Mouse (Mus musculus) granulocyte monocyte progenitor cell, adult 5-6 weeks (primary cell): ENCODE measurements around the gene Pim1. TPM values are rescaled to one million over a fixed set of nuclear protein-coding genes. Genes with fewer than 3 reads are reported as not detected.

ENCODE experiments used
- ATAC-seq: replicated peaks from 2 replicates; pipeline ENCODE4 v1.8.0; 2016; ENCODE audit warnings: mild to moderate bottlenecking, moderate TSS enrichment, inconsistent platforms; ENCODE audit not compliant: poor library complexity, severe bottlenecking
- total RNA-seq, 2 experiments: library from RNA; stranded (forward) in 1 of 2; stranded (reverse) in 1 of 2; fragments of 200-712, 200-1000 nt in 1 of 2; fragments of >200 nt in 1 of 2; fragmentation: Nextera tagmentation in 1 of 2; gene quantifications; 2 replicates each; pipeline ENCODE4 v1.2.3; 2014 to 2017

Pim1 gene
- total RNA-seq, 2 experiments from 2014 or later: 33.0 to 94.0 TPM

GRCm38 (mm10) chr17:29464519-29465140 is 25.9 kb upstream of the Pim1 start:
- ATAC-seq: no peak

DNA sequence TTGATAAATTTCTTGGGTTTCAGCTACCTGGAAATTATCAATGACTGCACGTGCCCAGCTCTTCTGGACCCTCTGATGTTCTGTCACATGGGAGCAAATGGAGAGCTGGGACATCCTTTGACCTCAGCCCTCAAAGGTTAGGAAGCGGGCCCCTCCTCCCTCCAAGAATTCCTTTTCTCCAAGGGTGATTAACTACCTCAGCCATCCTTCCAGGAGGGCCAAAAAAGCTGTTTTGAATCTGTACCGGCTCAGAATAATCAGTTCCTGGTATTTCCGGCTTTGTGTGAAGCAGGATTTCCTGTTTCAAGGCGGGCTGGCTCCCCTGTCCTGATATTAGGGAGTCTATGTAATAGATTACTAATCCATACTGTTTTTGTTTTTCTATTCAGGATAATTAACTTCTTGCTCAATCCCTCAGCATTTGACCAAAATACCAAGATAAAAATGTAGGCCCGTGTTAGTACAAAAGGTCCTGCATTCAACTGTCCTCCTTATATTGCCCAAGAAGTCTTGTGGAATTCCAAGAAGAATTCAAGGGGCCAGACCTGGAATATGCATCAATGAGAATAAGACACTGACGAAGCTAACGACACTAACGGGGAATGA is 25.0 kb upstream of the Pim1 start:
- ATAC-seq: no peak

DNA sequence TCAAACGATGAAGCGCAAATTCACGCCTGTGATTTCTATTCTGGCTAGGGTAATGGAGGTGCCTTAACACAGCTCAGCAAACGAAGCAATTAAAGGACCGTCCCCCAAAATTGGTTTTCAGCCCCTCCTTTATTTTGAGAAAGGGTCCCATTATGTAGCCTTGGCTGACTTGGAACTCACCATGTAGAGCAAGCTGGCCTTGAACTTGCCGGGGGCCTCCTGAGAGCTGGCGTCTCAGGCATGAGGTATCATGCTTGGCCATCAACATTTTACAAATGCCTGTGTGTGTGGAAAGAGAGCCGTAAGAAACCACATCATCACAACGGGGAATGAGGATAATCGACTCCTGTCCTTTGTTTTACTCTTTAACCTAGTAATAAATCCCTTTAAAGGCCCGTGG is 23.5 kb upstream of the Pim1 start:
- no peak for ATAC-seq

GRCm38 (mm10) chr17:29473466-29473865 is 17.1 kb upstream of the Pim1 start:
- ATAC-seq: no peak

GRCm38 (mm10) chr17:29474036-29474435 is 16.5 kb upstream of the Pim1 start:
- ATAC-seq: peak; percentile 44

DNA sequence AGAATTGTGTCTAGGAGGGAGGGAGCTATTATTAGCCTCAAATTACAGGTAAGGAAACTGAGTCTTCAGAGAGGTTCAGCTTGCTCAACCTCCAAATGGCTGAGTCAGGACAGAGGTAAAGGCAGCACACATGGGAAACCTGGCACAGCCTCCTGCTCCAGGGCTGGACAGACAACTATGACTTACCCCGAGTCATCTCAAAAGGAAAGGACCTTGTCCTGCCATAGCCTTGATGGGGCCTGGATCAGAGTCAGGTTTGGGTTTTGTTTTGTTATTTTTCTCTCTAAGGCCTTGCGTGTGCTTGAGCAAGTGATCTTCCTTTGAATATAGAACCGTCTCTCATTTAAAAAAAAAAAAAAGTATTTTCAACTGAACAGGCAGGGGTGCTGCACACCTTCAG is 15.4 kb upstream of the Pim1 start:
- no peak for ATAC-seq

GRCm38 (mm10) chr17:29476461-29476860 is 14.1 kb upstream of the Pim1 start:
- ATAC-seq: no peak

DNA sequence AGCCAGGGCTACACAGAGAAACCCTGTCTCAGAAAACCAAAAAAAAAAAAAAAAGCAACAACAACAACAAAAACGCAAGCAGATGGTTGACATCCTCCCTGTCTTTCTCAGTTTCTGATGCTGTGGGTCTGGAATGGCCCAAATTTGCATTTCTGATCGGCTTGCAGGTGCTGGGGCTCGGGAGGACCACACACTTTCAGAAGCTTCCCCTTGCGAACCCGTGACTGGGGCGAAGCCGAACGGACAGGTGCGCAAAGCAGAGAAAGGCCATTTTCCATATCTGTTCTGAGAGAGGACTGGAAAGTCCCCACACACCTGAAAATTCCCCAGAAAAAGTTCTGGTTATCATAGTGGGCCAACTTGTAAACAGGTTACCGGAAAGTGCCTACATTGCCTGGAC is 13.2 kb upstream of the Pim1 start:
- no peak for ATAC-seq

DNA sequence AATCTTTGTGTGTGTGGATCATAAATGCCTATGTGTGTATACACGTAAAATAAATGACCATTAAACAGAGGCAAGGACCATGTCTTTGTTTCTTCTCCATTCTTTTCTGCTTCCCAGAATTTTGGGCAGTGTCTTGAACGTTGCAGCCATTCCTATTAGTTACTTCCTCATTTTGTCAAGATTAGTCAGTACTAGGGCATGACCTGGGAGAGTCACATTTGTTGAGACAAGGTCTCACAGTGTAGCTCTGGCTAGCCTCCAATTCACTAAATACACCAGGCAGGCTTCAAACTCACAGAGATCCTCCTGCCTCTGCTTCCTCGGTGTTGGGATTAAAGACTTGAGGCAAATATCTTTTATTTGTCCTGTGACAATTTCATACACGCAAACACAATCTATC is 12.3 kb upstream of the Pim1 start:
- peak; percentile 65 for ATAC-seq

- no peak for ATAC-seq
Observed at GRCm38 (mm10) chr17:29480256-29480655, 10.3 kb upstream of the Pim1 start.

DNA sequence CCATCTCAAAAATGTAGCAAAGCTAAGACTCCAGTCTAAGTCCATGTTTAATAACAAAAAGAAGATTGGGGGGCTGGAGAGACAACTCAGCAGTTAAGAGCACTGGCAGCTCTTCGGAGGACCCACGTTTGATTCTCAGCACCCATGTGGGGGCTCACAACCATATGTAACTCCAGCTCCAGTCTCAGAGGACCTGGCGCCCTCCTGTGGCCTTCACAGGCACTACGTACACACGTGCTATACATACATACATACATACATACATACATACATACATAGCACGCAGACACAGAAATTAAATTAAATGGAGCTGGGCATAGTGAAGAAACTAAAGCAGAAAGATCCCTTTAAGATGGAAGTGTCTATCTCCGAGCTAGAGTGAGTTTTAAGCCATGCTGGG is 7.9 kb upstream of the Pim1 start:
- no peak for ATAC-seq

DNA sequence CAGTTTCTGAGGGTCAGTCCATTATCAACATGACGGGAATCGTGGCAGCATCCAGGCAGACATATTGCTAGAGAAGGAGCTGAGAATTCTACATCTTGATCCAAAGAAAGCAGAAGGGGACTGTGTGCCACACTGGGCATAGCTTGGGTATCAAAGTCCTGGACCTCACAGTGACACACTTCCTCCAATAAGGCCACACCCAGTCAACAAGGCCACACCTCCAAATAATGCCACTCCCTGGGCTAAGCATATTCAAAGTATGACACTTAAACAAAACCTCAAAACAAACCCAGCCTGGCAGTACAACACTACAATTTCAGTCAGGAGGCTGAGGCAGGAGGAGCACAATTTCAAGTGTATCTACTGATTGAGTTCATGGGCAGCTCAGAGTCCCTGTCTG is 7.3 kb upstream of the Pim1 start:
- no peak for ATAC-seq

- ATAC-seq: no peak
Observed at GRCm38 (mm10) chr17:29484431-29484830, 6.1 kb upstream of the Pim1 start.

DNA sequence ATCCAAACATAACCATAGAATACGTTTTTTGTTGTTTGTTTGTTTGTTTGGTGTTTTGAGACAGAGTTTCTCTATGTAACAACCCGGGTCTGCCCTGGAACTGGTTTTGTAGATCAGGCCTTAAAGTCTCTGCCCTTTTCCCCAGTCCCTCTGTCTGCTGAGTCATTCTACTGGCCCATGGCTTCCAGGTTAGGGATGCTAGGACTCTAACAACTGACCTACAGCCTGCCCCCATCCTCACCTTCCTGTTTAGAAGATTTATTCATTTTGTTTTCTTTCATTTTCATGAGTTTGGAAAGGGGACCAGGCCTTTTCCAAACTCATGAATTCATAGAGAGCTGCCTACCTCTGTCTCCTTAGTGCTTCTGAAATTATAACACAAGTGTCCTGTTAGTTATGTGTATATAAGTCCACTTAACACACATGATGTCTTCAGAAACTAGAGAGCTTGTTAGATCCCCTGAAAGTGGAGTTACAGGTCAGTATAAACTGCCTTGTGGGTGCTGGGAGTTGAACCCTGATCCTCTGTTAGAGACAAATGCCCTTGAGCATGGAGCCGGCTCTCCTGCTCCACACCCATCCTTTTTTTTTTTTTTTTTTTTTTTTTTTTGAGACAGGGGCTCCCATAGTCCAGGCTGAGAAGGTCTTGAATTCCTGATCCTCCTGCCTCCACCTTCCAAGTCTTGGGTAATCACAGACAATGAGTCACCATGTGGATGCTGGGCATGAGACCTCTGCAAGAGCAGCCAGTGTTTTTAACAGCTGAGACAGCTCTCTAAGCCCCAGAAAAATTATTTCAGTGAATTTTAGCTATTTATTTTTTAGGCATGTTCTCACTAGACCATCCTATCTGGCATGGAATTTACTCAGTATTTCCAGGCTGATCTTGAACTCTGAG is 5.0 kb upstream of the Pim1 start:
- no peak for ATAC-seq

- ATAC-seq: no peak
Observed at GRCm38 (mm10) chr17:29488257-29488977, 2.1 kb upstream of the Pim1 start.

- ATAC-seq: peak; percentile 25
Observed at GRCm38 (mm10) chr17:29488978-29489970, 1.3 kb upstream of the Pim1 start.

- ATAC-seq: peak; percentile 66
Observed at GRCm38 (mm10) chr17:29489971-29490712, 411 bp upstream of the Pim1 start.

GRCm38 (mm10) chr17:29491591-29492268 is 1.2 kb downstream of the Pim1 start:
- ATAC-seq: no peak
